Mouse (Mus musculus): Measurements from ENCODE around the gene Pafah1b1. TPM values are rescaled to one million over a fixed set of nuclear protein-coding genes. Genes with fewer than 3 reads are reported as not detected.
A peak's percentile ranks its signal among the peaks of the same experiment; 100 is the strongest.

The Pafah1b1 gene
- polyA plus RNA-seq (2012; rRNA removed): 39.3 and 53.4 TPM in 2 replicates

- Histone ChIP-seq H3K36me3 (ENCODE audit: control insufficient read depth, insufficient read depth, low read length) (no peaks in the 10 kb centered on the region), H3K4me1 (ENCODE audit: control insufficient read depth, insufficient read depth, low read length) (no peaks in the 10 kb centered on the region; the same call in 1 of the 2 replicates), H3K4me3 (ENCODE audit: control insufficient read depth, low read depth, low read length) (peak within 1 kb of the TSS; percentile 97), H3K27me3 (ENCODE audit: control insufficient read depth, insufficient read depth, low read length) (no peaks in the 10 kb centered on the region), H3K27ac (ENCODE audit: control insufficient read depth, insufficient read depth, low read depth, low read length) (peak within 1 kb of the TSS; percentile 99)
- TF ChIP-seq CTCF (IDR thresholded peaks at IDR 0.05; ENCODE audit: control insufficient read depth, insufficient read depth, insufficient replicate concordance, low read depth, low read length): peak; percentile 22; the same call in 1 of the 2 replicates
- TF ChIP-seq POLR2A (IDR thresholded peaks at IDR 0.05; ENCODE audit: control insufficient read depth, low read depth, low read length): peak; percentile 96
These were observed at the start of gene Pafah1b1 for GRCm38 (mm10) chr11:74724235-74724791. Pafah1b1 (minus strand) TSS chr11:74724670.

- no peaks in the 10 kb centered on the region for H3K36me3 ChIP-seq (ENCODE audit: control insufficient read depth, insufficient read depth, low read length)
- H3K27me3 ChIP-seq (ENCODE audit: control insufficient read depth, insufficient read depth, low read length): no peaks in the 10 kb centered on the region
- peaks cover 2% of the 10 kb centered on the region; the same call in 1 of the 2 replicates for H3K4me1 ChIP-seq (ENCODE audit: control insufficient read depth, insufficient read depth, low read length)
- no peak overlapping the region for H3K4me3 ChIP-seq (ENCODE audit: control insufficient read depth, low read depth, low read length)
- no peak for TF ChIP-seq CTCF (IDR thresholded peaks at IDR 0.05; ENCODE audit: control insufficient read depth, insufficient read depth, insufficient replicate concordance, low read depth, low read length)
- no peak for TF ChIP-seq POLR2A (IDR thresholded peaks at IDR 0.05; ENCODE audit: control insufficient read depth, low read depth, low read length)
- H3K27ac ChIP-seq (ENCODE audit: control insufficient read depth, insufficient read depth, low read depth, low read length): no peak overlapping the region
These were observed 47.9 kb upstream of the Pafah1b1 start for GRCm38 (mm10) chr11:74772386-74772785.

GRCm38 (mm10) chr11:74771650-74772049 lies 47.2 kb upstream of the Pafah1b1 start:
- H3K4me3 ChIP-seq (ENCODE audit: control insufficient read depth, low read depth, low read length): peak overlapping the region; percentile 96
- H3K4me1 ChIP-seq (ENCODE audit: control insufficient read depth, insufficient read depth, low read length): peaks cover 2% of the 10 kb centered on the region; the same call in 1 of the 2 replicates
- H3K36me3 ChIP-seq (ENCODE audit: control insufficient read depth, insufficient read depth, low read length): no peaks in the 10 kb centered on the region
- no peak overlapping the region for H3K27ac ChIP-seq (ENCODE audit: control insufficient read depth, insufficient read depth, low read depth, low read length)
- no peak for TF ChIP-seq POLR2A (IDR thresholded peaks at IDR 0.05; ENCODE audit: control insufficient read depth, low read depth, low read length)
- TF ChIP-seq CTCF (IDR thresholded peaks at IDR 0.05; ENCODE audit: control insufficient read depth, insufficient read depth, insufficient replicate concordance, low read depth, low read length): no peak
- no peaks in the 10 kb centered on the region for H3K27me3 ChIP-seq (ENCODE audit: control insufficient read depth, insufficient read depth, low read length)

GRCm38 (mm10) chr11:74771234-74771633 lies 46.8 kb upstream of the Pafah1b1 start:
- no peak for TF ChIP-seq CTCF (IDR thresholded peaks at IDR 0.05; ENCODE audit: control insufficient read depth, insufficient read depth, insufficient replicate concordance, low read depth, low read length)
- TF ChIP-seq POLR2A (IDR thresholded peaks at IDR 0.05; ENCODE audit: control insufficient read depth, low read depth, low read length): peak; percentile 17; the same call in 1 of the 2 replicates
- no peaks in the 10 kb centered on the region for H3K36me3 ChIP-seq (ENCODE audit: control insufficient read depth, insufficient read depth, low read length)
- H3K4me3 ChIP-seq (ENCODE audit: control insufficient read depth, low read depth, low read length): peak overlapping the region; percentile 96
- H3K27me3 ChIP-seq (ENCODE audit: control insufficient read depth, insufficient read depth, low read length): no peaks in the 10 kb centered on the region
- H3K4me1 ChIP-seq (ENCODE audit: control insufficient read depth, insufficient read depth, low read length): peaks cover 2% of the 10 kb centered on the region; the same call in 1 of the 2 replicates
- peak overlapping the region; percentile 77 for H3K27ac ChIP-seq (ENCODE audit: control insufficient read depth, insufficient read depth, low read depth, low read length)

- H3K27me3 ChIP-seq (ENCODE audit: control insufficient read depth, insufficient read depth, low read length): no peaks in the 10 kb centered on the region
- peak within 1 kb of the TSS; percentile 84 for H3K27ac ChIP-seq (ENCODE audit: control insufficient read depth, insufficient read depth, low read depth, low read length)
- peak within 1 kb of the TSS; percentile 96 for H3K4me3 ChIP-seq (ENCODE audit: control insufficient read depth, low read depth, low read length)
- H3K36me3 ChIP-seq (ENCODE audit: control insufficient read depth, insufficient read depth, low read length): no peaks in the 10 kb centered on the region
- TF ChIP-seq CTCF (IDR thresholded peaks at IDR 0.05; ENCODE audit: control insufficient read depth, insufficient read depth, insufficient replicate concordance, low read depth, low read length) (no peak), POLR2A (IDR thresholded peaks at IDR 0.05; ENCODE audit: control insufficient read depth, low read depth, low read length) (peak; percentile 99)
- peaks cover 2% of the 10 kb centered on the region; the same call in 1 of the 2 replicates for H3K4me1 ChIP-seq (ENCODE audit: control insufficient read depth, insufficient read depth, low read length)
These were observed 46.2 kb upstream of the Pafah1b1 start, which contains the start of gene Mettl16 for GRCm38 (mm10) chr11:74770595-74771207. Mettl16 (plus strand) TSS chr11:74770830.

- Histone ChIP-seq H3K27ac (ENCODE audit: control insufficient read depth, insufficient read depth, low read depth, low read length) (peak overlapping the region; percentile 84), H3K4me1 (ENCODE audit: control insufficient read depth, insufficient read depth, low read length) (peaks cover 2% of the 10 kb centered on the region; the same call in 1 of the 2 replicates), H3K27me3 (ENCODE audit: control insufficient read depth, insufficient read depth, low read length) (no peaks in the 10 kb centered on the region), H3K36me3 (ENCODE audit: control insufficient read depth, insufficient read depth, low read length) (no peaks in the 10 kb centered on the region), H3K4me3 (ENCODE audit: control insufficient read depth, low read depth, low read length) (peak overlapping the region; percentile 96)
- no peak for TF ChIP-seq CTCF (IDR thresholded peaks at IDR 0.05; ENCODE audit: control insufficient read depth, insufficient read depth, insufficient replicate concordance, low read depth, low read length)
- TF ChIP-seq POLR2A (IDR thresholded peaks at IDR 0.05; ENCODE audit: control insufficient read depth, low read depth, low read length): no peak
These were observed 45.6 kb upstream of the Pafah1b1 start for GRCm38 (mm10) chr11:74770037-74770436.

GRCm38 (mm10) chr11:74768045-74768444 lies 43.6 kb upstream of the Pafah1b1 start:
- Histone ChIP-seq H3K27ac (ENCODE audit: control insufficient read depth, insufficient read depth, low read depth, low read length) (no peak overlapping the region), H3K27me3 (ENCODE audit: control insufficient read depth, insufficient read depth, low read length) (no peaks in the 10 kb centered on the region), H3K4me3 (ENCODE audit: control insufficient read depth, low read depth, low read length) (no peak overlapping the region), H3K4me1 (ENCODE audit: control insufficient read depth, insufficient read depth, low read length) (peaks cover 2% of the 10 kb centered on the region; the same call in 1 of the 2 replicates), H3K36me3 (ENCODE audit: control insufficient read depth, insufficient read depth, low read length) (no peaks in the 10 kb centered on the region)
- TF ChIP-seq POLR2A (IDR thresholded peaks at IDR 0.05; ENCODE audit: control insufficient read depth, low read depth, low read length): no peak
- TF ChIP-seq CTCF (IDR thresholded peaks at IDR 0.05; ENCODE audit: control insufficient read depth, insufficient read depth, insufficient replicate concordance, low read depth, low read length): peak; percentile 34; the same call in 1 of the 2 replicates

Measured in testis, adult 2 months (tissue).